Mouse (Mus musculus): Measurements from ENCODE around the gene Sez6l.

The Sez6l gene

DNA sequence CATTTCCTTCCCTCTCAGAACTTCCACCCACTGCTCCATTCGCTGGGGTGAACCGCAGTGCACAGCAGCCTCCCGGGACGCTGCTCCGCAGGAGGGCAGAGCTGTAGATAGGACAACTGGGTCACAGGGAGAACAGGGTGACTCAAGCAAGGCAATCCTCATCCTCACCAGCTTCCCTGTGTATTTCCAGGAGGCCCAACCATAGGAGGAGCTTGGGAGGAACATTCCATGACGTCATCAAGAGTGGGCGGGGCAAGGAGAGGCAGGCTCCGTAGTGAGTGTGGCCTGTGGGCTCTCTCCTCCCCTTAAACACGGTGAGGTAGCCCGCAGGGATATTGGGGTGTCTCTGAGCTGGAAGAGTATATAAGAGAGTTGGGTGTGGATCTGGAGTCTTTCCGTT, 83.5 kb downstream of the Sez6l start:
- no peak for DNase-seq

DNA sequence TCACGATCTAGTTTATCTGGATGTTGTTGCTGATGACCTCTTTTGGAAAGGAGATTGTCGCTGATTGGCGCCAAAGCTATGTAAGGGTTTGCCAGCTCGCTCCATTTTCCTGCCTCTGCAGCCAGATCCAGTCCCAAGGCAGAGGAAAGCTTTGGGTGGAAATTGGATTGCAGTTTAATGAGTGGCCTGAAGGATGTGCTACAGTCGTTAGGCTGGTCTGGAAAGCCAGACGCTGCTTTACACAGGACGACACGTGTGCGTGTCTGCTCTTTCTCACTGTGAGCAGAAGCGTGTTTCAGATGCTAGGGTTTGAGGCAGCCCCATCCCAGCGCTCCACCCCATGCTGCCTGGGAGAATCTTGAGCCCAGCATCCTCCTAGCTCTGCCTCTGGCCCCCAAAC, 85.5 kb downstream of the Sez6l start:
- DNase-seq: no peak

- no peak for DNase-seq
Measured at GRCm38 (mm10) chr5:112488101-112488776, 88.7 kb downstream of the Sez6l start.

DNA sequence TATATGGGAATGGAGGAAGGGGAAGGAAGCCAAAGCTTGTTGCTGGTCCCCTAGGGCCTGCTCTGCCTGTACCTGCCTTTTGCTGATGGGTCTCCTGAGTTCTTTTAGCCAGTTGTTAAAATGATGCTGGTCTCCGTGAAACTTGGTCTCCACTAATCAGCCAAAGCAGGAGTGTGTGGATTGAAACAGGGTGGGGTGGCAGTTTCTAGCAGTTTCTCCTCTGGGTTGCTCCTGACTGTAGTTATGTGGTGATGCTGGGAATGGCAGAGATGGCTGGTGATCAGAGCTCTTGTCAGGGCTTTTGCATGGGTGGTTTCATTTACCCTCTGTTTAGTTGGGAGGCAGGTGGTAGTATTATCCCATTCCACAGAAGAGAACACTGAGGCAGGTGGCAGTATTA, 89.5 kb downstream of the Sez6l start:
- DNase-seq: no peak

GRCm38 (mm10) chr5:112486415-112486814, 90.6 kb downstream of the Sez6l start:
- no peak for DNase-seq

- no peak for DNase-seq
Measured at GRCm38 (mm10) chr5:112484924-112485715, 91.9 kb downstream of the Sez6l start.

DNA sequence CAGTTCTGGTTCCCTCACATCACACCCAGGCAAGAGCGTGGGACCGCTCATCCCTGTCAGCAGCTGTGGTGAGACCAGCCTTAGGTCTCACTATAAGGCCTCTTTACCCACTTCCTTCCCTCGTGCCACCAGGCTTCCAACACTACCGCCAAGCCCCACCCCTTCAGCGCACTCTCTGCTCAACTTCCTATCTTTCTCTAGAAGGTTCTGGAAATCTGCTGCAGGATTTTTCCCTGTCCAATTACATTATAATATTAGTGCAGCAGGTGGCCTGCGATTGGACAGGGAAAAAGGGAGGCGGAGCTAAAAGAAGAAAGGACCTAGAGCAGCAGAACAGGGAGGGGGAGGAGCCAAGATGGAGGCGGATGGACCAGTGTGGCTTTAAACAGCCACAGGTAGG, 94.0 kb downstream of the Sez6l start:
- peak; percentile 4 to 16 for DNase-seq

- DNase-seq: no peak
Measured at GRCm38 (mm10) chr5:112482551-112482950, 94.4 kb downstream of the Sez6l start.

DNA sequence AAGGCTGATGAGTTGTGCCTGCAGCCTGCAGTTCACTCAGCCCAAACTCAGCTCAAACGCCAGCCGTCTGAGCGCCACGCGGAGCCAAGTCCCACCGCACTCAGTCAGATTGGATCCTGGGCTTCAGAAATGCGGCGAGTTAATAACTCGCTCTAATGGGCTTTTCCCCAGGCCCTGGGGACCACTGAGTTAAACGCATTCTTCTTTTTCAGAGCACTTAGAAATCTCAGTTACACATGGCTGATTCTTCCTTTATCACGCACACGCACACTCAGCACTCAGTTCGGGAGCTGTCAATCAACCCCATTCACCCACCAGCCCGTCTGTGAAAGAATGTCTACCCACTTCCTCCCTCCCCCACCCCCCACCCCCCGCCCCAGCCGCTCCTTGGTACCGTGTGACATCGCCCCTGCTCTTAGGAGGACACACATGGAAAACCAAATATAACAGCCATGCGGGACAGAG, 95.0 kb downstream of the Sez6l start:
- DNase-seq: no peak

- DNase-seq: no peak
Measured at GRCm38 (mm10) chr5:112473453-112473852, 103.5 kb downstream of the Sez6l start.

DNA sequence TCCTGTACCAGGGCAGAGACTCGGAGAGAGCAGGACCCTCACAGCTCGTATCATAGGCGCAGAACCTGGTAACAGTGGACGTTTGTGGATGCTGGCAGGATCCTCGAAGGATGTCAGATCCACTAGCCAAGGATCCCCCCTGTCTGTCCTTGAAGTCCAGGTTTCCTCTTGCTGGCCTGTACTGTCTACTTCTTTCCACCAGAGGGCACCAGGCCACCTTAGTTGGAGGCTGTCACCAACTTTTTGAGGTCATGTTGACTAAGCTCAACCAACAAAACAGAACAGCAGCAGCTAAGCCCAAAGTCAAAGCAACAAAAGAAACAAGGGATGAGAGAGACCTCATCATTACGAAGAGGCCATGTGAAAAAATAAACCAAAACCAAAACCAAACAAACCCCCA, 106.8 kb downstream of the Sez6l start:
- DNase-seq: peak in 1 of 2 experiments; percentile 11

DNA sequence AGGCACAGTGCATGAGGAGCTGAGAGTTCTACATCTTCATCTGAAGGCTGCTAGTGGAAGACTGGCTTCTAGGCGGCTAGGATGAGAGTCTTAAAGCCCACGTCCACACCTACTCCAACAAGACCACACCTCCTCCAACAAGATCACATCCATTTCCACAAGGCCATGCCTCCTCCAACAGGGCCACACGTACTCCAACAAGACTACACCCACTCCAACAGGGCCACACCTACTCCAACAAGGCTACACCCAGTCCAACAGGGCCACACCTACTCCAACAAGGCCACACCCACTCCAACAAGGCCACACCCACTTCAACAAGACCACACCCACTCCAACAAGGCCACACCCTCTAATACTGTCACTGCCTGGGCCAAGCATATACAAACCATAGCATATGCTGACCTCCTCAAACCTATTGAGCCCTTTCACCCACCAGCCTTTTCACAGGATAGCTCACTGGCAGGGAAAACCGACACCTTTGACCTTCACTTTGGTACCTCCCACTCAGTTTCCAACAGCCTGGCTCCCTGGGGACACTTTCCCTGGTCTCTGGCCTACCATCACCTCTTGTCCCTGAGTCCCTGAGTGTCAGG, 107.9 kb downstream of the Sez6l start:
- DNase-seq: no peak

DNA sequence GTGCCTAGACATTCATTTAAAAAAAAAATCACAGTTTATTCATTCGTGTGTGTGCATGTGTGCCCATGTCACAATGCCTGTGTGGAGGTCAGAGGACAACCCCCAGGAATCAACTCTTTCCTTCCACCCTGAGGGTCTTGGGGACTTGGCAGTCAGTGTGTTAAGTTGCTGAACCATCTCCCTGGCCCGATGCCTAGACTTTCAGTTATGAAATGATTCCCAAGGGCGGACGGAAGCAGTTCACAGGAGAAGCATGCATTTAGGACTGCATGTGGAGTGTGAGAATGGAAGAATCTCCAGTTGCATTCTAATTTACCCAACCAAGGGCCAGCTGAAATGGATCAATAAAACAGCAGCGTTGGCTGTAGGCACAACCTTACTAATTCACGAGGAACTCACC, 110.7 kb downstream of the Sez6l start:
- no peak for DNase-seq

- no peak for DNase-seq
Measured at GRCm38 (mm10) chr5:112459903-112460302, 117.1 kb downstream of the Sez6l start.

DNA sequence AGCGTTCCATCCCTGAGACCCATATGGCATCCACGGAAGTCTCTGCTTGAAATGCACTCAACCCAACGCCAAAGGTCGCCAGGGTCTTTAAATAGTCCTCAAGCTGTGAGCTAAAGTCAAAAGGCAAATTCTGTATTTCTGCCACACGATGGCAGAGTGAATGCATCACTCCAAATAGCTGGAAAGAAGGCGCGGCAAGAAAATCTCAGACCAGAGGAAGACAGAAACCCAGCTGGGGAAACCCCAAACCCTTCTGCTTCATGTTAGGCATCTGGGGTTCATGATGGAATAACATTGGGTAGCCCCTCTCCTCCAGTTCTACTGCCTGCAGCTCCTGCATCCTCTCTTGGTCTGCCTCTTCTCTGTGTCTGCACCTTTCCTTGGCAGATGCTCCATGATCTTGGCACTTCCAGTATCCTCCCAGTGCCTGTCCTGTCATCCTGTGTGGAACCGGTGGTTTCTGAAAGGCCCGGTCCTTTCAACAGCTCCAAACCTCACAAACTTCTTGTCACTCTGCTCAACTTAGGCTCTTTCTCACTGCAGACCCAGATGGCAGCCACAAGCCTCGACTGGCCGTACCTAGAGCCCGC, 121.9 kb downstream of the Sez6l start:
- no peak for DNase-seq

DNA sequence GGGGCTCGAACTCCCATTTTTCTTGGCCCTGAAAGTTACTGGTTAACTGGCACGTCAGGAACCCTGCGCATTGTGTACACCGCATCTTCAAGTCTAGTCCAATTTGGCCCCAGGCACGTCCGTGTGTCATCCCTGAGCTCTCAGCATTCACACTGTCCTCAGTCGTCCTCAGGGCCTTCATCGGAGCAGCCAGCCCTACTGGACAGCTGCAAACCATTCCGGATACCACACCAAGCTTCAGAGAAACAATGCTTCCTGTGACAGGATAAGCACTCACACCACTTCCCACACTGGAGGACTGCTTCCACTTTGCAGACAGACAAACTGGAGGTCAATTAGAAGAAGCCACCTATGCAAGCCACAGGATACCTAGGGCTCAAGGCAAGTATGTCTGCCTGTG, 123.9 kb downstream of the Sez6l start:
- DNase-seq: no peak

DNA sequence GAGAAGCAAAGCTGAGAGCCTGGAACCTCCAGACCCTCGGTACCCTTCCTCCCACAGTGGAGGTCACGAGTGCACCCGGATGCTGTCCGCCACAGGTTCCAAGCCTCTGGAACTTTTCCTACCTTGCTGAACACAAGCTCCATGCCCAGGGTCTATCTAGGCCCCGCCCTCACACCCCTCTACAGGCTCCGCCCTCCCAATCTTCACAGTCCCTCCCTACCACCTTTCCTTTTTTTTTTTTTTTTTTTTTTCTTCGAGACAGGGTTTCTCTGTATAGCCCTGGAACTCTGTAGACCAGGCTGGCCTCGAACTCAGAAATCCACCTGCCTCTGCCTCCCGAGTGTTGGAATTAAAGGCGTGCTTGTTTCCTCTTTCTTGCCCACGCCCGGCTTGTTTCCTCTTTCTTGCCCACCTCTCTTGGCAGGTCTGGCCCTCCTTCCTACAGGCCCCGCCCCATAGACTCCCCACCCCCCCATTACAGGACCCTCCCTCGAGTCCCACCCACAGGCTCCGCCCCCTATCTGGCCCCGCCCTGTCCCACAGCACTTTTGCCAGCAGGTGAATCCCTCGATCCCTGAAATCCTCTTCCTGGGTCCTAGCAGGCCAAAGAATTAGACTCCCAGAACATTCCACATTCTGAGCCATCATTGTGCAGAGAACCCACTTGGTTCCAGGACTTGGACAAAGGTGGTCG, 128.1 kb downstream of the Sez6l start, which contains the start of gene Gm6588:
Gene Gm6588 (plus strand): TSS at position 680 of the 694 bp plus-strand sequence.
- DNase-seq: no peak

GRCm38 (mm10) chr5:112438535-112438934, 138.4 kb downstream of the Sez6l start:
- DNase-seq: no peak

GRCm38 (mm10) chr5:112433004-112433403, 144.0 kb downstream of the Sez6l start:
- peak; percentile 58 to 70 for DNase-seq

DNA sequence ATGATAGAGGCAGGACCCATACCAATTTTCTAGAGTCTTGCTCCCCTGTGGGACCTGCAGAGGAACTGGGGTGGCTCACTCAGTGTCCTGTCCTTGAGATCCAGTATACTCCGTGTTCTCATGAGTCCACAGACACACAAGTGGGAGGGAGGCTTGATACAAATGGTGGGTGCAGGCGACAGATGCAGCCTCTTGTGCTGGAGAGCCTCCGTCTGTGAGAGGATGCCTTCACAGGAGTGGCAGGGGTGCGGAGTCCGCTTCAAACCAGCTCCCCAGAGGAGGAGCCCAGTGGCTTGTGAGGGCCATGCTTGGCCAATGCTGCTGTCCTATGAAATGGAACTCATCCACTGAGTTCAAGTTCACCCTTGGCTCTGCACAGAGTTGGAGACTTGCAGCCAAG, 145.0 kb downstream of the Sez6l start:
- DNase-seq: no peak

- peak; percentile 26 to 33 for DNase-seq
Measured at GRCm38 (mm10) chr5:112431120-112431775, 145.7 kb downstream of the Sez6l start.

DNA sequence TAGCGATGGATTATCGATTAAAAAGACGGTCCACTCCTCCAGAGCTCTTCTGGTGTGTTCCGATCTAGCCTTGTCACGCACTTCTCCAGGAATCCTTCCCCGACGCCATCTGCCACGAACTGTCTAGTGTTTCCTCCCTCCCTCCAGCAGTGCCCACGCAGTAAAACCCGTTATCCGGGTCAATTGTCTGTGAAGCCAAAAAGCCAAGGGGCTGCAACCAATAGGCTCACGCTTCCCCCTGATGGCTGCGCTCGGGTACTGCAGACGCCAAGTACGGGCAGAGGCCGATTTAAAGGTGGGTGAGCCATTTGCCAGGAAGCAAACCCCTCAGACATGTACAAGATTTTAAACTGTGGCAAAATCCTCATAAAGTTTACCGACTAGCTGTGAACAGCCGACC, 148.0 kb downstream of the Sez6l start:
- peak; percentile 55 to 60 for DNase-seq
